Mouse (Mus musculus) liver, embryonic 14.5 days (tissue): ENCODE results near the gene Arhgap9. TPM values are rescaled to one million over a fixed set of nuclear protein-coding genes. Genes with fewer than 3 reads are reported as not detected.

Experiments
- ATAC-seq: fragments of 200-750 bp; cut with Nextera tagmentation; 2 replicates; pipeline ENCODE4 v1.8.0; 2017; ENCODE audit warnings: moderate number of reproducible peaks, mild to moderate bottlenecking, moderate library complexity; ENCODE audit not compliant: insufficient read depth
- DNase-seq, 3 experiments: peaks; one replicate each; pipeline ENCODE4 v3.0.0-alpha.2; 2012 to 2013; ENCODE audit warnings: low read depth in 3 of 3, low spot score in 3 of 3
- H3K27ac ChIP-seq: fragments of 300-500 bp; sonication (generic); 2 replicates; pipeline ENCODE4 v1.5.1; 2014; ENCODE audit warnings: moderate library complexity, mild to moderate bottlenecking, control low read depth, inconsistent platforms
- H3K27me3 ChIP-seq: fragments of 300-500 bp; sonication (generic); 2 replicates; pipeline ENCODE4 v1.6.1; 2014; ENCODE audit warnings: mild to moderate bottlenecking, low read length, moderate library complexity; ENCODE audit not compliant: control insufficient read depth, insufficient read depth
- H3K36me3 ChIP-seq: fragments of 300-500 bp; sonication (generic); replicated peaks from 2 replicates; pipeline ENCODE4 v1.6.1; 2014; ENCODE audit warnings: low read depth; ENCODE audit not compliant: control insufficient read depth, insufficient read depth
- H3K4me1 ChIP-seq, 2 experiments: fragments of 200-500 bp in 1 of 2; fragments of 300-500 bp in 1 of 2; sonication (generic) in 1 of 2; replicated peaks; 2 replicates each; pipeline ENCODE4 v1.6.1; 2012 to 2014; ENCODE audit warnings: antibody characterized with exemption in 1 of 2, inconsistent platforms in 1 of 2, low read length in 1 of 2; ENCODE audit not compliant: control insufficient read depth in 2 of 2, insufficient read depth in 2 of 2
- H3K4me2 ChIP-seq: fragments of 300-500 bp; sonication (generic); 2 replicates; pipeline ENCODE4 v1.6.1; 2014; ENCODE audit warnings: low read depth, mild to moderate bottlenecking, control low read depth, moderate library complexity
- H3K4me3 ChIP-seq, 2 experiments: fragments of 200-500 bp in 1 of 2; fragments of 300-500 bp in 1 of 2; sonication (generic) in 1 of 2; 2 replicates each; pipeline ENCODE4 v1.5.1; 2012 to 2014; ENCODE audit warnings: low read depth in 2 of 2, low read length in 2 of 2, mild to moderate bottlenecking in 2 of 2, control low read depth in 1 of 2, inconsistent platforms in 1 of 2, moderate library complexity in 1 of 2; ENCODE audit not compliant: insufficient read depth in 1 of 2
- H3K9ac ChIP-seq: fragments of 300-500 bp; sonication (generic); replicated peaks from 2 replicates; pipeline ENCODE4 v1.6.1; 2014; ENCODE audit warnings: mild to moderate bottlenecking, control low read depth, moderate library complexity
- H3K9me3 ChIP-seq: fragments of 300-500 bp; sonication (generic); 2 replicates; pipeline ENCODE4 v1.6.1; 2016; ENCODE audit warnings: low read length, mixed read lengths; ENCODE audit not compliant: control insufficient read depth
- CTCF ChIP-seq: IDR thresholded peaks from 2 replicates; pipeline ENCODE4 v1.5.1; 2016; ENCODE audit warnings: antibody characterized with exemption, low read depth, control low read depth
- EP300 ChIP-seq: IDR thresholded peaks from 2 replicates; pipeline ENCODE4 v1.6.1; 2016; ENCODE audit warnings: antibody characterized with exemption, low read depth
- WGBS: fragments of 180-500 bp; shearing (Covaris S2); extraction: QIAGEN DNeasy Blood & Tissue Kit; methylation state at CpG from one replicate; pipeline ENCODE4 v1.1.7; 2014; ENCODE audit not compliant: insufficient replicate concordance; 5-methylcytosine and 5-hydroxymethylcytosine counted together
- polyA plus RNA-seq, 2 experiments: library from polyadenylated mRNA; depleted of rRNA in 1 of 2; stranded (reverse) in 1 of 2; unstranded in 1 of 2; fragments of >200 nt; fragmentation: Nextera tagmentation in 1 of 2; extraction: Ambion mirVana in 1 of 2; gene quantifications; 2 replicates each; pipeline versions ENCODE4 v1.2.1 to v1.2.3; 2012 to 2014

Arhgap9 gene
- polyA plus RNA-seq, 2 experiments = 8.8 to 12.4 TPM

- H3K4me1 ChIP-seq = no peaks in the 10 kb centered on the region; a peak in 1 of 4 replicates
- H3K36me3 ChIP-seq = no peaks in the 10 kb centered on the region
- WGBS = 66% methylated on average over 10 of the region's 10 CpGs
- H3K9ac ChIP-seq = no peak overlapping the region
- H3K4me3 ChIP-seq = no peak overlapping the region
- ATAC-seq = peak; percentile 42; the same call in 1 of the 2 replicates
- H3K9me3 ChIP-seq = no peaks in the 10 kb centered on the region
- H3K4me2 ChIP-seq = no peak overlapping the region
- no peaks in the 10 kb centered on the region; the same call in 1 of the 2 replicates for H3K27me3 ChIP-seq
- H3K27ac ChIP-seq = no peak overlapping the region
- TF ChIP-seq CTCF (no peak), EP300 (no peak)
- no peak for DNase-seq
Observed at GRCm38 (mm10) chr10:127355336-127355735, 33.6 kb downstream of the Arhgap9 start.

GRCm38 (mm10) chr10:127360714-127361113 lies 39.0 kb downstream of the Arhgap9 start:
- 49% methylated on average over 3 of the region's 3 CpGs for WGBS
- Histone ChIP-seq H3K9ac (no peak overlapping the region), H3K27ac (no peak overlapping the region), H3K9me3 (no peaks in the 10 kb centered on the region), H3K27me3 (no peaks in the 10 kb centered on the region), H3K4me1 (no peaks in the 10 kb centered on the region), H3K4me3 (no peak overlapping the region), H3K36me3 (no peaks in the 10 kb centered on the region), H3K4me2 (no peak overlapping the region)
- TF ChIP-seq EP300 = no peak
- no peak for TF ChIP-seq CTCF
- ATAC-seq (no peak), DNase-seq (no peak)

- Histone ChIP-seq H3K9ac (no peak overlapping the region), H3K27ac (no peak overlapping the region), H3K27me3 (no peaks in the 10 kb centered on the region), H3K9me3 (no peaks in the 10 kb centered on the region), H3K36me3 (no peaks in the 10 kb centered on the region), H3K4me3 (no peak overlapping the region), H3K4me2 (no peak overlapping the region), H3K4me1 (peaks cover 0 to 12% of the 10 kb centered on the region in 2 experiments; a peak in 2 of 4 replicates)
- no peak for DNase-seq
- WGBS = 69% methylated on average over 5 of the region's 5 CpGs
- TF ChIP-seq EP300 = no peak
- TF ChIP-seq CTCF = no peak
- no peak for ATAC-seq
Observed at GRCm38 (mm10) chr10:127367116-127367515, 45.4 kb downstream of the Arhgap9 start.

GRCm38 (mm10) chr10:127368273-127368672 lies 46.5 kb downstream of the Arhgap9 start:
- H3K27me3 ChIP-seq = no peaks in the 10 kb centered on the region
- H3K27ac ChIP-seq = no peak overlapping the region
- TF ChIP-seq CTCF (no peak), EP300 (no peak)
- H3K4me1 ChIP-seq = peaks cover 0 to 12% of the 10 kb centered on the region in 2 experiments; a peak in 2 of 4 replicates
- no peaks in the 10 kb centered on the region for H3K36me3 ChIP-seq
- no peak overlapping the region for H3K9ac ChIP-seq
- ATAC-seq (peak; percentile 57), DNase-seq (no peak)
- WGBS = 80% methylated on average over 2 of the region's 2 CpGs
- H3K4me3 ChIP-seq = no peak overlapping the region
- H3K4me2 ChIP-seq = peak overlapping the region; percentile 20; the same call in 1 of the 2 replicates
- H3K9me3 ChIP-seq = no peaks in the 10 kb centered on the region

- Histone ChIP-seq H3K27ac (no peak within 1 kb of the TSS), H3K4me2 (peak within 1 kb of the TSS; percentile 13), H3K36me3 (no peaks in the 10 kb centered on the region), H3K4me3 (no peak within 1 kb of the TSS), H3K9me3 (no peaks in the 10 kb centered on the region), H3K9ac (no peak within 1 kb of the TSS), H3K27me3 (no peaks in the 10 kb centered on the region), H3K4me1 (peaks cover 0 to 12% of the 10 kb centered on the region in 2 experiments; a peak in 2 of 4 replicates)
- no peak for DNase-seq
- TF ChIP-seq CTCF (no peak), EP300 (no peak)
- WGBS = 67% methylated on average over 22 of the region's 22 CpGs
- ATAC-seq = 0 out of 2 replicates have a peak, but pooled peaks have one; percentile 9
Observed at GRCm38 (mm10) chr10:127369834-127370820, 48.4 kb downstream of the Arhgap9 start, which contains the start of gene Inhbc. Gene Inhbc (minus strand): TSS chr10:127370431.
